In genomic region chr5:122991350-122992004, GRCm38 (mm10) we compare ENCODE assay signal across 10 mouse cellular contexts. TPM values are rescaled to one million over a fixed set of nuclear protein-coding genes. Genes with fewer than 3 reads are reported as not detected.
A peak's percentile ranks its signal among the peaks of the same experiment; 100 is the strongest.
DNase-seq lines count a peak whose midpoint lies in the region; ATAC-seq and TF ChIP-seq lines count a peak whose summit lies in the region.
"Had no signal": no experiment of that assay in that cellular context is flagged by ENCODE, and none has a peak within 500 bp of the region (broad histone marks: within the 10 kb centered on the region; RNA-seq: fewer than 3 reads in every experiment).

No protein-coding gene starts in this region.

- intact Hi-C loops in gastrocnemius, postnatal 36 days (cut with DNase I) = no loop called here

- DNase-seq in heart, adult 18-20 months = no peak
- DNase-seq in thymus, adult 2 months = no peak
- DNase-seq in thymus, postnatal 25 days = no peak
- no peak for DNase-seq in limb, embryonic 11.5 days (ENCODE audit: low spot score)
- no peak for DNase-seq in right cerebral cortex, postnatal 10 days (ENCODE audit: low spot score in 2 of 2)
- DNase-seq in urinary bladder, postnatal 25 days (ENCODE audit: low spot score) = no peak
- no peak for DNase-seq in gastrocnemius, postnatal 36 days

- WGBS in heart, embryonic 12.5 days = 21% methylated on average over 5 of the region's 5 CpGs
- 60% methylated on average over 5 of the region's 5 CpGs for WGBS in thymus, adult 2 months
- WGBS in limb, embryonic 11.5 days = 22% methylated on average over 5 of the region's 5 CpGs

- TF ChIP-seq POLR2A in thymus, adult 2 months (IDR thresholded peaks at IDR 0.05; ENCODE audit: control insufficient read depth, extremely low read depth, insufficient read depth, low read length, poor library complexity) = no peak

- H3K4me1 ChIP-seq in heart, embryonic 12.5 days (replicated peaks) = peaks cover 50% of the 10 kb centered on the region
- peaks cover 40% of the 10 kb centered on the region for H3K4me1 ChIP-seq in thymus, adult 2 months (replicated peaks; ENCODE audit: control insufficient read depth, insufficient read depth, low read length)
- H3K4me1 ChIP-seq in limb, embryonic 11.5 days (ENCODE audit: control insufficient read depth, insufficient read depth, low read length) = peaks cover 41% of the 10 kb centered on the region

- ATAC-seq in heart, embryonic 12.5 days (ENCODE audit: insufficient number of reproducible peaks, low FRiP score) = no peak
- ATAC-seq in limb, embryonic 11.5 days (ENCODE audit: insufficient number of reproducible peaks, low FRiP score, low TSS enrichment, low read depth) = no peak

- H3K9me3 ChIP-seq in heart, embryonic 12.5 days (replicated peaks) = no peaks in the 10 kb centered on the region
- H3K9me3 ChIP-seq in limb, embryonic 11.5 days (ENCODE audit: control insufficient read depth, low read length) = no peaks in the 10 kb centered on the region

- H3K4me3 ChIP-seq in heart, embryonic 12.5 days = peak overlapping the region; percentile 70
- H3K4me3 ChIP-seq in thymus, adult 2 months (ENCODE audit: control insufficient read depth, insufficient read depth, low read length) = peak overlapping the region; percentile 10; the same call in 1 of the 2 replicates
- no peak overlapping the region for H3K4me3 ChIP-seq in limb, embryonic 11.5 days (ENCODE audit: low read depth, low read length)

- H3K9ac ChIP-seq in heart, embryonic 12.5 days = peak overlapping the region; percentile 86
- H3K9ac ChIP-seq in limb, embryonic 11.5 days (ENCODE audit: low read length) = 0 out of 2 replicates have a peak overlapping the region, but pooled peaks have one; percentile 7

- H3K4me2 ChIP-seq in heart, embryonic 12.5 days = peak overlapping the region; percentile 100
- peak overlapping the region; percentile 96; the same call in 1 of the 2 replicates for H3K4me2 ChIP-seq in limb, embryonic 11.5 days (ENCODE audit: low read depth, severe bottlenecking)

- peaks cover 4% of the 10 kb centered on the region; the same call in 1 of the 2 replicates for H3K36me3 ChIP-seq in heart, embryonic 12.5 days
- H3K36me3 ChIP-seq in thymus, adult 2 months (ENCODE audit: control insufficient read depth, insufficient read depth, low read length) = no peaks in the 10 kb centered on the region
- H3K36me3 ChIP-seq in limb, embryonic 11.5 days (ENCODE audit: control insufficient read depth, insufficient read depth, low read length) = no peaks in the 10 kb centered on the region

- TF ChIP-seq CTCF in thymus, adult 2 months (IDR thresholded peaks at IDR 0.05; ENCODE audit: borderline replicate concordance, control insufficient read depth, extremely low read depth, insufficient read depth, low read length, poor library complexity) = no peak

- peak overlapping the region; percentile 92 for H3K27ac ChIP-seq in heart, embryonic 12.5 days (ENCODE audit: poor library complexity, severe bottlenecking)
- H3K27ac ChIP-seq in thymus, adult 2 months (ENCODE audit: control insufficient read depth, insufficient read depth, low read length) = peak overlapping the region; percentile 78; the same call in 1 of the 2 replicates
- no peak overlapping the region for H3K27ac ChIP-seq in limb, embryonic 11.5 days (replicated peaks; ENCODE audit: low read depth, low read length)

- no peaks in the 10 kb centered on the region for H3K27me3 ChIP-seq in heart, embryonic 12.5 days (replicated peaks)
- H3K27me3 ChIP-seq in thymus, adult 2 months (ENCODE audit: control insufficient read depth, insufficient read depth, low read length) = no peaks in the 10 kb centered on the region
- no peaks in the 10 kb centered on the region for H3K27me3 ChIP-seq in limb, embryonic 11.5 days (ENCODE audit: control insufficient read depth, insufficient read depth, low read length)

RNA-seq across cellular contexts. Expression of gene Kdm2b, which starts 1.9 kb away (rescaled TPM):
- polyA plus RNA-seq in heart, embryonic 12.5 days (2016; fragmentation: Nextera tagmentation; extraction: Ambion mirVana) = 38.6 and 39.8 TPM in 2 replicates
- 10 to 100 TPM; 10.6 to 14.2 TPM for total RNA-seq in heart, adult 18-20 months (2021)
- 65.1 and 73.9 TPM in 2 replicates for polyA plus RNA-seq in thymus, adult 2 months (2012; rRNA removed)
- polyA plus RNA-seq in limb, embryonic 11.5 days (2014; fragmentation: Nextera tagmentation; extraction: Ambion mirVana) = 67.2 and 79.4 TPM in 2 replicates
- total RNA-seq in gastrocnemius, postnatal 36 days (2021) = 10 to 100 TPM; 10.0 to 11.2 TPM

RNA-seq across cellular contexts. Expression of gene Orai1, which starts 23.4 kb away (rescaled TPM):
- 22.8 and 23.3 TPM in 2 replicates for polyA plus RNA-seq in heart, embryonic 12.5 days (2016; fragmentation: Nextera tagmentation; extraction: Ambion mirVana)
- total RNA-seq in heart, adult 18-20 months (2021) = 10 to 100 TPM; 12.2 to 12.5 TPM
- 76.9 and 87.4 TPM in 2 replicates for polyA plus RNA-seq in thymus, adult 2 months (2012; rRNA removed)
- polyA plus RNA-seq in limb, embryonic 11.5 days (2014; fragmentation: Nextera tagmentation; extraction: Ambion mirVana) = 10.0 and 10.3 TPM in 2 replicates
- total RNA-seq in gastrocnemius, postnatal 36 days (2021) = 10 to 100 TPM; 35.9 to 39.1 TPM

RNA-seq across cellular contexts. Expression of gene Morn3, which starts 55.3 kb away (rescaled TPM):
- polyA plus RNA-seq in heart, embryonic 12.5 days (2016; fragmentation: Nextera tagmentation; extraction: Ambion mirVana) = not detected in 2 replicates
- not detected for total RNA-seq in heart, adult 18-20 months (2021)
- polyA plus RNA-seq in thymus, adult 2 months (2012; rRNA removed) = 0.15 TPM in 1 of 2 replicates, not detected in the other
- 0.64 TPM in 1 of 2 replicates, not detected in the other for polyA plus RNA-seq in limb, embryonic 11.5 days (2014; fragmentation: Nextera tagmentation; extraction: Ambion mirVana)
- not detected for total RNA-seq in gastrocnemius, postnatal 36 days (2021)
- total RNA-seq: left cerebral cortex, postnatal 10 days had no signal
- polyA plus RNA-seq: C2C12 had no signal
